Mouse (Mus musculus) midbrain, embryonic 11.5 days (tissue): ENCODE results near the gene Gm29609. TPM values are rescaled to one million over a fixed set of nuclear protein-coding genes. Genes with fewer than 3 reads are reported as not detected.
A peak's percentile ranks its signal among the peaks of the same experiment; 100 is the strongest.

ENCODE experiments used
- ATAC-seq: fragments of 200-750 bp; cut with Nextera tagmentation; 2 replicates; pipeline ENCODE4 v1.8.0; 2017; ENCODE audit warnings: moderate TSS enrichment, moderate library complexity; ENCODE audit not compliant: low FRiP score
- DNase-seq: peaks from one replicate; pipeline ENCODE4 v3.0.0; 2015; ENCODE audit warnings: low spot score; ENCODE audit errors: missing footprints
- H3K27ac ChIP-seq: fragments of 300-500 bp; sonication (generic); 2 replicates; pipeline ENCODE4 v1.5.1; 2014; ENCODE audit warnings: low read depth, low read length
- H3K27me3 ChIP-seq: fragments of 300-500 bp; sonication (generic); 2 replicates; pipeline ENCODE4 v1.6.1; 2014; ENCODE audit warnings: mild to moderate bottlenecking, low read length, moderate library complexity, mixed read lengths; ENCODE audit not compliant: control insufficient read depth, insufficient read depth
- H3K36me3 ChIP-seq: fragments of 300-500 bp; sonication (generic); 2 replicates; pipeline ENCODE4 v1.6.1; 2014; ENCODE audit warnings: mild to moderate bottlenecking, low read length, moderate library complexity, mixed read lengths; ENCODE audit not compliant: control insufficient read depth, insufficient read depth
- H3K4me1 ChIP-seq: fragments of 300-500 bp; sonication (generic); 2 replicates; pipeline ENCODE4 v1.6.1; 2014; ENCODE audit warnings: low read length; ENCODE audit not compliant: control insufficient read depth, insufficient read depth
- H3K4me2 ChIP-seq: fragments of 300-500 bp; sonication (generic); 2 replicates; pipeline ENCODE4 v1.6.1; 2014; ENCODE audit warnings: mild to moderate bottlenecking, moderate library complexity
- H3K4me3 ChIP-seq: fragments of 300-500 bp; sonication (generic); 2 replicates; pipeline ENCODE4 v1.5.1; 2014; ENCODE audit warnings: low read depth, low read length
- H3K9ac ChIP-seq: fragments of 300-500 bp; sonication (generic); 2 replicates; pipeline ENCODE4 v1.6.1; 2014; ENCODE audit warnings: low read length
- H3K9me3 ChIP-seq: fragments of 300-500 bp; sonication (generic); 2 replicates; pipeline ENCODE4 v1.6.1; 2016; ENCODE audit warnings: low read length; ENCODE audit not compliant: control insufficient read depth
- WGBS: fragments of 180-500 bp; shearing (Covaris S2); extraction: QIAGEN DNeasy Blood & Tissue Kit; methylation state at CpG from one replicate; pipeline ENCODE4 v1.1.7; 2014; 5-methylcytosine and 5-hydroxymethylcytosine counted together
- polyA plus RNA-seq: library from polyadenylated mRNA; unstranded; fragments of >200 nt; fragmentation: Nextera tagmentation; extraction: Ambion mirVana; gene quantifications from 2 replicates; pipeline ENCODE4 v1.2.1, GENCODE M21; 2014

The Gm29609 gene
- polyA plus RNA-seq, 1 experiment from 2014 or later, result 0.78 TPM

GRCm38 (mm10) chr5:31193631-31194281 lies 14.0 kb upstream of the Gm29609 start:
- no peak for ATAC-seq
- WGBS, result 14% methylated on average over 25 of the region's 25 CpGs
- no peaks in the 10 kb centered on the region for H3K9me3 ChIP-seq
- peak overlapping the region; percentile 86 for H3K4me3 ChIP-seq
- H3K36me3 ChIP-seq, result peaks cover 27% of the 10 kb centered on the region
- peaks cover 16% of the 10 kb centered on the region for H3K4me1 ChIP-seq
- peak overlapping the region; percentile 95 for H3K9ac ChIP-seq
- H3K27ac ChIP-seq, result peak overlapping the region; percentile 61
- no peaks in the 10 kb centered on the region for H3K27me3 ChIP-seq
- H3K4me2 ChIP-seq, result peak overlapping the region; percentile 83
- DNase-seq, result no peak

GRCm38 (mm10) chr5:31192939-31193630 lies 13.4 kb upstream of the Gm29609 start, which contains the start of the genes Snx17 and Eif2b4:
Gene Snx17 (plus strand): TSS chr5:31193227.
Gene Eif2b4 (minus strand): TSS chr5:31193430.
- Histone ChIP-seq H3K9ac (peak within 1 kb of the TSS; percentile 95), H3K27me3 (no peaks in the 10 kb centered on the region), H3K4me1 (peaks cover 16% of the 10 kb centered on the region), H3K9me3 (no peaks in the 10 kb centered on the region), H3K27ac (peak within 1 kb of the TSS; percentile 61), H3K4me3 (peak within 1 kb of the TSS; percentile 86), H3K36me3 (peaks cover 28% of the 10 kb centered on the region), H3K4me2 (peak within 1 kb of the TSS; percentile 83)
- DNase-seq (peak; percentile 100), ATAC-seq (peak; percentile 97)
- WGBS, result under 1% methylated on average over 48 of the region's 48 CpGs

- peak overlapping the region; percentile 86 for H3K4me3 ChIP-seq
- 15% methylated on average over 42 of the region's 42 CpGs for WGBS
- no peak for ATAC-seq
These were observed 12.6 kb upstream of the Gm29609 start for GRCm38 (mm10) chr5:31192045-31192938.

GRCm38 (mm10) chr5:31190201-31190600 lies 10.5 kb upstream of the Gm29609 start:
- DNase-seq (peak; percentile 72), ATAC-seq (no peak)
- no peaks in the 10 kb centered on the region for H3K27me3 ChIP-seq
- H3K36me3 ChIP-seq, result peaks cover 17% of the 10 kb centered on the region
- WGBS, result 92% methylated on average over 9 of the region's 9 CpGs
- no peak overlapping the region for H3K4me3 ChIP-seq
- H3K9me3 ChIP-seq, result no peaks in the 10 kb centered on the region
- H3K4me2 ChIP-seq, result no peak overlapping the region
- peaks cover 16% of the 10 kb centered on the region for H3K4me1 ChIP-seq
- H3K27ac ChIP-seq, result no peak overlapping the region
- H3K9ac ChIP-seq, result no peak overlapping the region

More at GRCm38 (mm10) chr5:31192045-31192938, 12.6 kb upstream of the Gm29609 start:
- Histone ChIP-seq H3K4me2 (peak overlapping the region; percentile 83), H3K27ac (peak overlapping the region; percentile 28; the same call in 1 of the 2 replicates), H3K27me3 (no peaks in the 10 kb centered on the region), H3K36me3 (peaks cover 26% of the 10 kb centered on the region), H3K4me1 (peaks cover 16% of the 10 kb centered on the region), H3K9me3 (no peaks in the 10 kb centered on the region), H3K9ac (peak overlapping the region; percentile 95)
- peak; percentile 95 for DNase-seq

GRCm38 (mm10) chr5:31188223-31188840 lies 8.6 kb upstream of the Gm29609 start:
- Histone ChIP-seq H3K9me3 (no peaks in the 10 kb centered on the region), H3K4me1 (peaks cover 8% of the 10 kb centered on the region), H3K36me3 (peaks cover 15% of the 10 kb centered on the region), H3K27ac (no peak overlapping the region), H3K27me3 (no peaks in the 10 kb centered on the region), H3K9ac (no peak overlapping the region), H3K4me3 (no peak overlapping the region), H3K4me2 (no peak overlapping the region)
- WGBS, result 77% methylated on average over 4 of the region's 4 CpGs
- ATAC-seq (no peak), DNase-seq (peak; percentile 80)

GRCm38 (mm10) chr5:31183678-31184077 lies 4.0 kb upstream of the Gm29609 start:
- no peaks in the 10 kb centered on the region for H3K27me3 ChIP-seq
- no peaks in the 10 kb centered on the region for H3K9me3 ChIP-seq
- WGBS, result 67% methylated on average over 4 of the region's 4 CpGs
- H3K36me3 ChIP-seq, result peaks cover 7% of the 10 kb centered on the region
- no peak for ATAC-seq
- no peak overlapping the region for H3K4me3 ChIP-seq
- H3K9ac ChIP-seq, result no peak overlapping the region
- no peak overlapping the region for H3K4me2 ChIP-seq
- no peak overlapping the region for H3K27ac ChIP-seq
- peaks cover 4% of the 10 kb centered on the region for H3K4me1 ChIP-seq
- DNase-seq, result peak; percentile 45

GRCm38 (mm10) chr5:31181183-31181770 lies 1.6 kb upstream of the Gm29609 start:
- Histone ChIP-seq H3K4me3 (no peak overlapping the region), H3K27me3 (no peaks in the 10 kb centered on the region), H3K4me1 (peaks cover 5% of the 10 kb centered on the region), H3K36me3 (no peaks in the 10 kb centered on the region), H3K9ac (no peak overlapping the region), H3K27ac (no peak overlapping the region), H3K9me3 (no peaks in the 10 kb centered on the region), H3K4me2 (no peak overlapping the region)
- peak; percentile 86 for DNase-seq
- WGBS, result 95% methylated on average over 9 of the region's 9 CpGs
- no peak for ATAC-seq

- no peaks in the 10 kb centered on the region for H3K36me3 ChIP-seq
- no peaks in the 10 kb centered on the region for H3K27me3 ChIP-seq
- peak overlapping the region; percentile 67 for H3K4me3 ChIP-seq
- H3K9me3 ChIP-seq, result no peaks in the 10 kb centered on the region
- H3K4me1 ChIP-seq, result peaks cover 5% of the 10 kb centered on the region
- DNase-seq, result no peak
- H3K9ac ChIP-seq, result peak overlapping the region; percentile 95
- peak overlapping the region; percentile 88 for H3K4me2 ChIP-seq
- under 1% methylated on average over 25 of the region's 25 CpGs for WGBS
- ATAC-seq, result peak; percentile 78
- H3K27ac ChIP-seq, result peak overlapping the region; percentile 95
These were observed 378 bp downstream of the Gm29609 start for GRCm38 (mm10) chr5:31179301-31179765.
